Mouse (Mus musculus): ENCODE data around the gene Cdc14a.
"Not testable (repeated sequence)": the region's sequence is repeated elsewhere in the genome, so short reads cannot be mapped to it uniquely, and the experiment has no call there.

Gene Cdc14a

DNA sequence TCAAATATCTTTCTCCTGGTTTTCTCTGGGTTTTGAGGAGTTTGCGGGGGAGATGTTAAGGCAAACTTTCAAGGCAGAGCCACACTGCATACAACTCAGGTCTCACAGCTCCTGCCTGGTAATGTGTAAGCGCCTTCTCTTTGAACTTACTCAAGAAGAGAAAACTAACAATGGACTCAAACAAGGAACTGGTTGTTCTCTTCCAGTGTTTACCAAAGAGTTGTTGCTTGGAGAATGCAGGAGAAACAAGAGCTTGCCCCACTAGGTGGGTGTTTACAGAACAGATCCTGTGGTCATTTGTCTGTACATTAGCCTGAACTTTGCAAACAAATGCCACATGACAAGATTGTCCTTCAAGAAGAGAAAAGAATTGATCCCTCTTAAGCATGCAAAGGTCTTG, 48.4 kb downstream of the Cdc14a start:
- no peak for DNase-seq (ENCODE audit: extremely low read depth, insufficient read length, low spot score)

DNA sequence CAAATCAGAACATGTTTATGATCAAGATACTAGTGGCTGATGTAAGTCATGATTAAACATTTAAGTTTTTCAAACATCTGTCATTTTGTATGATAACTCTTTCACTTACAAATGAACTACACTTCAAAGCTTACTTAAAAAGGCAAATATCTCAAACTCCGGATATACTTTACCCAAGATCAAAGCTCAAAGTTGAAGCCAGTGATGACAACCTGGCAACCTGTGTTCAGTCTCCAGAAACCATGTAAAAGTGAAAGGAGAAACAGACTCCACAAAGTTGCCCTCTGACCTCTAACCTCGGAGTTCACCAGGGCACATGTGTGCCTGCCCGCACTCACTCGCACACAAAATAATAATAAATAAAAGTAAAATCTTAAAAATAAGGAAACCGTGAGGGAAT, 49.3 kb downstream of the Cdc14a start:
- no peak for DNase-seq (ENCODE audit: extremely low read depth, insufficient read length, low spot score)

DNA sequence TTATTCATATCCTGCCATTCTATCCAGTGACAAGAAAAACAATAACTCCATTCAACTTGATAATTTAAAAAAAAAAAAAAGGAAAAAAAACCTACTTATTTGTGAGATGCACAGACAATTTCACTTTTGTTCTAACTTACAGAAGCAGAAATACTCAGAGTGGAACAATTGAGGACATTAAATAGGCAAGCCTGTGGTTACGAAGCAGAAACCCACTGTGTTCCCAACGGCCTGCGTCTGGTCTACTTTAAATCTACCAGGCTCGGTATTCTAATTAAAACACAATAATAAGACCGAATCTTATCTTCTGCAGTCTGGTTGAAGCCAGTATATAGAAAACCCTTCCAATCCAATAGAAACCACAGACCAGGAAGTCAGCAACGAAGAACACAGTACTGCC, 50.6 kb downstream of the Cdc14a start:
- DNase-seq (ENCODE audit: extremely low read depth, insufficient read length, low spot score): no peak

DNA sequence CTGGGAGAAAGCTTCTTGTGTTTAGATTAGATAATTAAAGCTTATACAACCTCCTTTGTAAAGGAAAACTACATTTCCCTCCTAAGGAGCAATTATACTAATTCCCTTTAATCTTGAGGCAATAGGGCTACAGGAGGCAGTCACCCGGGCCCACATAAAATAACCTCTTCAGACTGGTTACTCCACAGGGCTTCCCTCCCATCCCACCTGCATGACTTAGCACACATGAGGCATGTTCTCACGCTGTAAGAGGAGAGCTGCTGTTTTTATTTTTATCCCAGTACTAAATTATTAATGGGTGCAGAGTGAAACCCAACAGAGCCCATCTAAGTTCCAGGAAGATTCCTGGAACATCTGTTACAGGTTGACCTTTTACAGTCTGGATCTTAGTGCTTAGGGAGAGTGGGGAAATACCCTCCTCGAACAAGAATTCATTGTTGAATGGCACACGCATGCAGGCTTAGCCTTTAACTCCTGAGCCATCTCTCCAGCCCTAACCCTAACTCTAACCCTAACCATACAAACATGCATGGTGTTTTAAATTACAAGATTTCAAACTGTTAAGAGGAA, 54.9 kb downstream of the Cdc14a start:
- no peak for DNase-seq (ENCODE audit: extremely low read depth, insufficient read length, low spot score)

DNA sequence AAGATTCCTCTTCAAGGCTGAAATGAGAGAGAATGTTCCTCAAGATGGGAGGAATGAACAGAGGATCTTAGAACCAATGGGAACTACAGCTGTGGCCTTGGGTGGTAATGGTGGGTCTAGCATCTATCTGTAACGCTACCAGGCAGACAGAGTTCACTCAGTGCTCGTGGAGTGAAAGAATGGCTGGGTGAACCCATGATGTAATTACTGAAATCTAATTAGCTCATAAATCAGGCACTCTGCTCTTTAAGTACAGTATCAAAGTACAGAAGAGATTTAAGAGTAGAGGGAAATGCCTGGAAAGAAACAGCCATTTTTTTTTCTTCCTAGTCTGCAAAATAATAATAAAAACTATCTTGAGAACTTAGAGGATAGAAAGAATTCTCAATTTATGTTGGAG, 57.7 kb downstream of the Cdc14a start:
- DNase-seq (ENCODE audit: extremely low read depth, insufficient read length, low spot score): no peak

DNA sequence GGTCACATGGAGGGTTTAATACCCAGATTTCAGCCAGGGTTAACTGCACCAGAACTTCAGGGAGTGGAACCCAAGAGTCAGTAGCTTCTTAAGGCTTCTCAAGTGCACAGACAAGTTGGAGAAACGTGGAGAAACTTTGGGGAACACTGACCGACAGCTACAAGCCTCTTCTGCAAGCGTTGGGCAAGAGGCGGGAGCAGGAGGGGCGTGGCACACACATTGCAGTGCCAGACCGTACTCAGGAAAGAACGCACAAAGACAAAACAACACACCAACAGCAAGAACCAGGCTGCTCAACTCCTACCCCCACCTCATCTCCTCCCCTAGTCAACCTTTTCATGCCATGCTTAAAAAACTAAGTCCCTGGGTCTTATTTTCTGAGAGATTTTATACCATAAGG, 61.9 kb downstream of the Cdc14a start:
- no peak for DNase-seq (ENCODE audit: extremely low read depth, insufficient read length, low spot score)

DNA sequence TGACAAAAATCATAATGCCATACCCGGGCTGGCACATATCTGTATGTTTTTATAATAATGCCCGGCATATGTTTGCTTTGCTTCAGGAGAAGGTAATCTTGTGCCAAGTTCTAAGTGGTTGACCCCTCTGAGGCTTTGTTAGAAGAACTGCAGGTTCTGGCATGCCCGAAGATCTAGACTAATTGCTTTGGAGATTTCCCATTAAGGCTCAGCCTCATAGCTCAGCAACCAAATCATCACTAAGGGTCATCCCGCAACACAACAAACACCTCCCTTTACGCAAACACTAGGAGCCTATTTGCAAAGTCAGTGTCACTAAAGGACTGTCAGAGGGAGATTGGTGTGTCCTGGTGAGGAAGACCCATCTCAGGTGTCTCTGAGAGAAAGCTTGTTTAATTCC, 62.7 kb downstream of the Cdc14a start:
- no peak for DNase-seq (ENCODE audit: extremely low read depth, insufficient read length, low spot score)

DNA sequence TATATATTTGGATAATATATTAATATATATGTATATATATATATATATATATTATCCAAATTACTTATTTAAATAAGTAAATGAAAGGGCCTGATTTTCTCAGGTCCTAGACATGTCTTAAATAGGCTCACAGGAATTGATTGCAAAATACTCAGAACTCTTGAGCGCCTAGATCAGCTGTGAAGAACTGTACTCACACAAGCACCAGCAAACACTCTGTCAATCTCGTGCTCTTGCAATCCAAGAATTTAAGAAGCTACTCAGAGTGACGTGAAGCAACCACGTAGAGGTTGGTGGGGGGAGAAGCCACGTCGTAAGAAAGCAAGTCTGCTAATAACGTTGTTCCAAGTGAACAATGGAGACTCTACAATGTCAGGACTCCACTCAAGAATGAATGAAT, 66.0 kb downstream of the Cdc14a start:
- DNase-seq (ENCODE audit: extremely low read depth, insufficient read length, low spot score): no peak

DNA sequence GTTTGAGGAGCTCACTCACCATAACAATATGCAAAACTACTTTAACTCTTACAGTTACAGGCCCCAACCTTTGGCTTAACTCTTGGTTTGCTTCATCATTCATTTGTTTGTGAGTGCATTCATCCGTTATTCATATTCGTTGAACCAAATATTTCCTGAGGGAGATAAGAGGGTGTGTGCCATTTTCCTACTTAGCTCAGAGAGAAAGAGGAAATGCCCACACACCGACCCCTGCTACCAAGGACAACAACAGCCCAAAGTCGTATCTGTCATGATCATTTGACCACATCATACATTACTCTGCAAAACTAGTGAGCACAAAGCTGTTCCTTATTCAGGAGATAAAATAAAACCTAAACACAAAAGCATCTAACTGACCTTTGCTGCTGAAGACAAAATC, 66.7 kb downstream of the Cdc14a start:
- DNase-seq (ENCODE audit: extremely low read depth, insufficient read length, low spot score): no peak

DNA sequence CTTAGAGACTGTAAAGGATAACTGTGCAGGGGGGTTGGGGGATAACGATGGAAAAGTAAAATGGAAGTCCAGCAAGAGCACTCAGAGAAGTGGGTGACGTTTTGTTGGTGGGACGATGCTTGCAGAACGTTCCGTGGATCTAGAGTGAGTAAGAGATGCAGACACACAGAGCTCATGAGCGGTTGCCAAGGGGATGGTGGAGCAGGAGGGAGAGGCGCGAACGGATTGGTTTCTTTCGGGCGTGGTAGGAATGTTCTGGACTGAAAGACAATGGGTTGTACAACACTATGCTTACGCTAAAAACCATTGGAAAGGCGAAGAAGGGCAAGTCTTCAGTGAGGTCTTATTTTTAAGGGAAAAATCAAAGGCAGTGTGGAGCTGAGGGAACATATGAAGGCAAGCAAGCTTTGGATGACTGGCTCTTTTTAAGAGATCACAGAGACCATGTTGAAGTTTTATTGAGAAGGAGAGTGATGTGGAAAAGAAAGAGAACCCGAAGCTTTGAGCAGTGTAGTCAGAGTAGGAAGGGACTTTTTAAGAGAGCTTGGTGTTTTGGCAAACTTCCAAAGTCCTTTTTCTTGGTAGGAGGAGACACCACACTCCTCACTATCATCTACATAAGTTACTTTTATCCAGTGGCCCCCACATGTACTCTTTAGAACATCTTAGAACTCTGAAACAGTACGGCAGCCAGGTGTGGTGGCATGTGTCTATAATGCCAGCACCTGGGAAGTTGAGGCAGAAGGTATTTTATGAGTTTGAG, 68.6 kb downstream of the Cdc14a start:
- no peak for DNase-seq (ENCODE audit: extremely low read depth, insufficient read length, low spot score)

DNA sequence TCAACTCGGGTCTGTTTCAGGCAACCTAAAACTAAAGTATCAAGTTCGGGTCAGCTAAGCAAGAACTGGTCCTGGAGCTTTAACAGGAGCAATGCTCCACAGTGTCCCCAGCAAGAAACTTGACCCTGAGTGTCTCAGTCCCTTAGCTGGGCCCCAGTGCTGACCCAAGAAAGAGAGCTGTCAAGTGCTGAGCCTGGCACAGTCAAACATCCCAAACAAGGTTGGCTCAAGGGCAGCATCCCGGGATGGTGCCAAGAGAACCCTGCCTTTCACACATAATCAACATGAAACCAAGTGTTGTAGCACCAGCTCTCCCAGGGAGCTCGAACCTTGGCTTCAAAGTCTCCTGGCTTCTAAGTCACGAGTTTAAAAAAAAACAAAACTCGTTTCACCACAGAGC, 71.3 kb downstream of the Cdc14a start:
- no peak for DNase-seq (ENCODE audit: extremely low read depth, insufficient read length, low spot score)

DNA sequence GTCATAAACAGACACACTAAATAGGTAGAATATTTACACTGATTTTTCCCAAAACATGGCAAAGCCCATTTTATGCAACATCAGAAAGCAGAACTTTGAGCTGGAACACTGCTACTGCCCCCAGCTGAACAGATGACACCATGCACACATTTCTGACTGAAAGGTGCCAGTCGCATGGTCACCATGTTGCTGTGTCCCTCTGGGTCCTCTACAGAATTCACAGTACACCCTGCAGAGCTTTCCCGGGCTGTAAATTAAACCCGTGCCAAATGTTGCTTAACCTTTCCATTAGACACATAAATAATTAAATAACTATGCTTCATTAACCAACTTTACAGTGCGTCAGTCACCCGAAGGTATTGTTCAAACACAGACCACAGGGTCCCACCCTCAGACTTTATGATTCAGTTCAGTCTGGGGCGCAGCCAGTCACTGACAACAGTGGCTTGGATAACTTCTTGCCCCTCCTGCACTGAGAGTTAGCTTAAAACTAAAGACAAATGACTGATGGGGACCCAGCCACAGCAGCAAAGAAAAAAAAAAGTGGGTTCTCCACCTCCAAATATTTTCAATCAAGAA, 73.4 kb downstream of the Cdc14a start:
- no peak for DNase-seq (ENCODE audit: extremely low read depth, insufficient read length, low spot score)

DNA sequence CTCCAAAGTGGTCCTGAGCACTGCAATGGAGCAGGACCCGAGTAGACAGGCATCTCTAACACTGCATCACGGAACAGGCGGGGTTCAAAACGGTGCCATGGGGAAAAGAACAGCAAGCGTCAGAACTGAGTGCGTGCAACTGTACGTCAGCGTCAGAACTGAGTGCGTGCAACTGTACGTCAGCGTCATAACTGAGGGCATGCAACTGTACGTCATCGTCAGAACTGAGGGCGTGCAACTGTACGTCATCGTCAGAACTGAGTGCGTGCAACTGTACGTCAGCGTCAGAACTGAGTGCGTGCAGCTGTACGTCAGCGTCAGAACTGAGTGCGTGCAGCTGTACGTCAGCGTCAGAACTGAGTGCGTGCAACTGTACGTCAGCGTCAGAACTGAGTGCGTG, 76.3 kb downstream of the Cdc14a start:
- DNase-seq (ENCODE audit: extremely low read depth, insufficient read length, low spot score): not testable (repeated sequence)

DNA sequence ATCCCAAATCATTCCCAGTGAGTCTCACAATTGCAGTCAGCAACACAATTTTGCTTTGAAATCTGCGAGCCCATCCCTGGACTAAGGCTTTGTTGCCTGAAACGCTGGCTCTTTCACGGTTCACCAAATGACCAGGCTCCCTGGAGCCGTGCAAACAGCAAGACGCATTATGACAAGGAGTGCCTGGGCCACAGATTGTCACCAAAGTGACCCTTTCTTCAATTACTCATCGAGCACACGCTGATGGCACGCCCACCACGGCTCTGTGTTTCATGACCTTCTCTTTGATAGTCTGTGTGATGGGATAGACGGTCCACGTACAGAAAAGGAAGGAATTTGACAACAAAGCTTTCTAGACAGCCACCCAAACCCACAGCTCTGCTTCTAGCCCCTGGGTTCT, 78.6 kb downstream of the Cdc14a start:
- DNase-seq (ENCODE audit: extremely low read depth, insufficient read length, low spot score): no peak

DNA sequence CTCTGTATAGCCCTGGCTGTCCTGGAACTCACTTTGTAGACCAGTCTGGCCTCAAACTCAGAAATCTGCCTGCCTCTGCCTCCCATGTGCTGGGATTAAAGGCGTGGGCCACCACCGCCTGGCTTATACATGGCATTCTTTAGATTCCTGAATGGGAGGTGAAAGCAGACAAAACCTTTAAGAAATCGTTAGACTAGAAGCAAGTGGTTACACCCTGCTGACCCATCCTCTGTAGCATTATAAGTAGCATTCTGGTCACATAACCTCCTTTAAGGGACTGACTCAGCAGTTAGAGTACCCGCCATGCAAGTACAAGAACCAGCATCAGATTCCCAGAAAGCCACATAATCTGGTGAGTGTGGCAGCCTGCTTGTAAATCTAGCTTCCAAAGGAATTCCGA, 81.6 kb downstream of the Cdc14a start:
- DNase-seq (ENCODE audit: extremely low read depth, insufficient read length, low spot score): no peak

DNA sequence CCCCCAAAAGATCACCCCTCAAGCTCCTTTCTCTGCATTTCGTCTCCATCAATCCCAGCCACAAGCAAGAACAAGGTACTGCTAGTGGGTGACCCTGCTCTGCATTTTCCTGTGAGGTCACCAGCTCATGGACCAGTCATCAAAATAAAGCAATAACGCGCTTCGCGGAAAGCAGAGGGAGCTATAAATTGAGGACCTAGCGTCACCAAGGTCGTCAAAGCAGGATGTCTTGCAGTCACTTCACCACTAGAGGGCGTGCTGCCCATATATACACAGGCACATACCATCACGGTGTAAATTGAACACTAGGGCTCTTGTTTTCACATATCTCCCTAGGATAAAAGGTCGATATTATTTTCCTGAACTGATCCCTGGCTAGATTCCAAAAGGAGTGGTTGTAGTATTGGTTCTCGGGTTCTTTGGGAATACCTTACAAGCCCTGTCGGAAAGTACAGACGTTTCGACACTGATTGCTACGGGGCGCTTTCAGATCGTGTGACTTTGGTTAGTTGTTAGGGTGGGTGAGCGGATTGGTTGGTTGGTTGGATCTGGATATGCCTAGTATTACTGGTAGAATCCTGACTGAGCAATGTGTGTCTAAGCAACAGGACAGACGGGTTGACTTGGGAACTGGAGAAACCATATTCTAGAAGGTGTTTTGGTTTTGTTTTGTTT, 82.7 kb downstream of the Cdc14a start:
- DNase-seq (ENCODE audit: extremely low read depth, insufficient read length, low spot score): no peak

DNA sequence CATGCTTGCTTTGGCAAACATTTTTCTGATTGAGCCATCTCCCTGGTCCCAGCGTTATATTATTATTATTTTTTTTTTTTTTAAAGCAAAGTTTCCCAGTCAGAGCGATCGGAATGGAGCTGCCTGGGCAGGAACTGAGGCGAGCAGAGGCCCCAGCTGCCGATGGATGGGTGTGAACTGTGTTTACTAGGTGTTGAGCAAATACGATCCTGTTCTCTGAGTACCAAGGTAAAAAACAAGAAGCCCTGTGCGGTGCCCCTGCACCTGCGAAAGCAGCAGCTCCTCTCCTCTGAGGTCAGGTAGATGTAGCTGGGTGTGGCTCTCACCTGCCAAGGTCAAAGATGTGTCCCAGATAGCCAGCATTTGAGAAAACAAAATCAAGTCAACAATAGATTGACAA, 83.6 kb downstream of the Cdc14a start:
- DNase-seq (ENCODE audit: extremely low read depth, insufficient read length, low spot score): no peak

DNA sequence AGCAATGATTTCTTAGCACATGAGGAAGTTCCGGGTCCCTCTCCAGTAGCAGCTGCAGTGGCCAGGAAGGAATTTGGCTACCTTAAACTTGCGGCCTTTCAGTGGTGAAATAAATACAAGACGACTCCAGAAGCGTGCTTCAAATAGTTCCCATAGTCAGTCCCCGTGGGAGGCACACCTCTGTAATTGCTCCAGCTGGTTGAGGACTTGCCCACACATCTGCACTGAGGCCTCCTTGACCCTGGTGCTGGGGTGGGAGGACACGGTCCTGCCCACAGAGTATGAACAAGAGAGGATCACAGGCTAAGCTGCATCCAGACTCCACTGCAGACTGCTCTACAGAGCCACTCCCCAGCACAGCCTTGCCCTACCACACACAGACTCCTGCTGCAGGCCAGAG, 85.2 kb downstream of the Cdc14a start:
- no peak for DNase-seq (ENCODE audit: extremely low read depth, insufficient read length, low spot score)

DNA sequence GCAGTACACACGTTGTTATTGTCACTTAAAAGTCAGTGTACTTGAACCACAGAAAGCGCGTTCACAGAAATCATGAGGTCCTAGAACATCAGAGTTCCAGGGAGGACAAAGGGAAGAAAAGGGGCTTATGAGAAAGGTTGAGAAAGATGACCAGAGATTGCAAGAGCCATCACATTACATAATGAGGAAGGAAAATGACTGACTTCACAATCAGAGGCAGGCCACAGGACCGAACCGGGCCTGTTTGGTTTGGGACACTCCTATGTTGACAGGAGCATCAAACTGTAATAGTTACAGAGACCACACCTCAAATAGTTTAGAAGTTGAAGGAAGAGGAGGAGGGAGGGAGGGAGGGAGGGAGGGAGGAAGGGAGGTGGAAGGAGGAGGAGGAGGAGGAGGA, 86.0 kb downstream of the Cdc14a start:
- DNase-seq (ENCODE audit: extremely low read depth, insufficient read length, low spot score): no peak

DNA sequence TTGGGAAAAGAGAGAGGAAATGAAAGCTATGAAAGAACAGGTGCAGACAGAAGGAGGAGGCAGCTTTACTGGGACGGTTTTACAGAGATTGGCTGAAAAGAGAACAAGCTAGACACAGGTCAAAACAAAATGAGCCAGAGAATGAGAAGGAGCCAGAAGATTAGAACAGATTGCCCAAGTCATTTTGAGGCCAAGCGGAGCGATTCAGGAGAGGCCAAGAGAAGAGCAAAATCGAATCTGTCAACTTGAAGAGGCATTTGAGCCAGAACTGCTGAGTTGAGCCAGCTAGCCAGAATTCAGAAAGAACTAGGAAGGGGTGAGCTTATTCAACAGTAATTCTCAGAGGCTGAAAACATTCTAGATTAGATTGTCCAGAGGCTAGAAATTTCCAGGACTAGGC, 88.8 kb downstream of the Cdc14a start:
- no peak for DNase-seq (ENCODE audit: extremely low read depth, insufficient read length, low spot score)

DNA sequence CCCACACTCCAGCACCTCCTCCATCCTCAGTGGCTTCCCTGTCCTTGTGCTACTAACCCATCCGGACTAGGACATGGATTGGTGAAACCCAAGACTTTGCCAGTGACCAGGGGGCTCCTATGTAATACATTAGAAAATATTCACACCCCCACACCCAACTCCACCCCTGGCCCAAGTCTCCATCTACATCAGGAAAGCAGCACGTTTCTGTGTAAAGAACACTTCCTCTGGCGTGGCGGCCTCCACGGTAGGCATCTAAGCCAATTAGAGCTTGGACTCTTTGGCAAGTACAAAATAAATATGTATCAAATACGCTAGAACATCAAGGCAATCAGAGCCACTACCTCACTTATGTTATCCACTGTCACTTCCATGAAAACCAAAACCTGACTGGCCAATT, 90.1 kb downstream of the Cdc14a start:
- DNase-seq (ENCODE audit: extremely low read depth, insufficient read length, low spot score): no peak

DNA sequence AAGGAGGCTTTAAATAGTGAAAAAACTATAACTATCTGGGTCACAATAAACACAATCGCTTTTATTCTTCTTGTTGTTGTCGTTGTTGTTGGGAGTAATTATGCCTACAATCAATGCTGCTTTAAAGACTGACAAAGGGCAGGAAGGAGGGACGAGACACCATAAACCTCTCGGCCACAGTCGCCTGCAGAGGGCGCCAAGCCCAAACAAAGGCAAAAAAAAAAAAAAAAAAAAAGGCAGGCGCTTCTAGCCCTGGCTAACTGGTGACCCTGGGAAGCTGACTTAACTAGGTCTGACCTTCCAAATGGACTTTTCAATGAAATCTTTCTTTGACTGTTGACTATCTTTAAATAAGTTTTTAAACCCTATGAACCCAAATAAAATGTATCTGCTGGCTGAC, 90.6 kb downstream of the Cdc14a start:
- no peak for DNase-seq (ENCODE audit: extremely low read depth, insufficient read length, low spot score)

All from 3134 (cell line).